Mouse (Mus musculus) splenic B cell, adult 2 months (primary cell): ENCODE results near the gene Smyd3.

Source experiments
- DNase-seq: peaks from one replicate; pipeline ENCODE4 v3.0.0-alpha.2; 2011; ENCODE audit warnings: low read depth, low spot score
- H3K27me3 ChIP-seq: 2 replicates; pipeline ENCODE4 v1.6.1; 2012; ENCODE audit warnings: mild to moderate bottlenecking, low read length, moderate library complexity, mixed read lengths; ENCODE audit not compliant: control insufficient read depth, poor library complexity, insufficient read depth, severe bottlenecking
- H3K36me3 ChIP-seq: 2 replicates; pipeline ENCODE4 v1.6.1; 2012; ENCODE audit warnings: mild to moderate bottlenecking, low read length, moderate library complexity, mixed read lengths; ENCODE audit not compliant: control insufficient read depth, poor library complexity, insufficient read depth, severe bottlenecking

Smyd3 gene

GRCm38 (mm10) chr1:179286748-179287147 lies 231.1 kb downstream of the Smyd3 start:
- DNase-seq = no peak
- Histone ChIP-seq H3K27me3 (no peaks in the 10 kb centered on the region), H3K36me3 (no peaks in the 10 kb centered on the region)

DNA sequence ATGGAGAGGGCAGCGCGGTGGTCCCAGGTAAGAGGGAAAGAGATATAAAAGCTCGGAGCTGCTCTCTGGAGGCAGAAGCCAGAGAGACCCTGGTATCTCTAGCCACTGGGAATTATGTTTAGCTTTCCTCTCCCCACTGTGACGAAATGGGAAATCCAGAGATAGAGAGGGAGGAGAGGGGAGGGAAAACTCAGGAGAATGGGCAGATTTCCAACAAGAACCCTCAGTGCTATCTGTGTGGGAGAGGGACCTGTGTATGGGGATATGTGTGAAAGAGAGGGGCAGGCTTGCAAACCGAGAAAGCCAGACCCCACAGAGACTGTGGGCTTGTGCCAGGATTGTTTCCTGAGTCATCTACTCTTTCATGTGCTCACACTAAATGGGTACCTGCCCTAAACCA lies 235.0 kb downstream of the Smyd3 start:
- no peaks in the 10 kb centered on the region for H3K27me3 ChIP-seq
- no peaks in the 10 kb centered on the region for H3K36me3 ChIP-seq
- DNase-seq = no peak

DNA sequence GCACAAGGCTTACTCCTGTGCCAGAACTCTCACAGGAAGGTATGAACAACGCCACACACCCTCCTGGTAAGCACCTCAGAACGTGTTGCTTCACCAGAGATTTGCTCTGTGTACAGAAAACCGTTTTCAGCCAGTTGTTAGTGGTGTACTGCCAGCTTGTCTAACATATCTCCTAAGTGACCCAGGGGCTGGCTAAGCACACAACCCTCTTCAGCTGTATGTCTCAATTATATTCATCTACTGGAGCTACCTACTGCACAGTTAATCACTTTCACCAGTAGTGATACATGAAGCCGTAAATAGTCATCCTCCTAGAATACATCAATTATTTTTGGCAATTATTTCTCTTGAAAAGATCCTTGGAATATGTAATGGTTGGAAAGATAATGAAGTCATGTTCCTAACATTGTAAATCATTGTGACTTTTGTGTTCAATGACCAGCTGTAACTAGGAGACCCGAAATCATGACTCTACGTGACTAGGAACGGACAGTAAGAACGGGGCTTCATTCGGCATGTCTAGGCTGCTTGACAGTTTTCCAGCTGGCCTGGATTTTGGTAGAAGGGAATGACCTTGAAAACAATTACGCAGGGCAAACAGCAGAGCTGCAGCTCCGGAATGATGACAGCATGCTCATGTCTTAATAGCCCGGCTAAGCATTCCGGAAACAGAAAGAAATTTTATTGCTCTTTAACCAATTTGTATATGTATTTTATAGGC lies 236.3 kb downstream of the Smyd3 start:
- no peak for DNase-seq
- no peaks in the 10 kb centered on the region for H3K27me3 ChIP-seq
- no peaks in the 10 kb centered on the region for H3K36me3 ChIP-seq

DNA sequence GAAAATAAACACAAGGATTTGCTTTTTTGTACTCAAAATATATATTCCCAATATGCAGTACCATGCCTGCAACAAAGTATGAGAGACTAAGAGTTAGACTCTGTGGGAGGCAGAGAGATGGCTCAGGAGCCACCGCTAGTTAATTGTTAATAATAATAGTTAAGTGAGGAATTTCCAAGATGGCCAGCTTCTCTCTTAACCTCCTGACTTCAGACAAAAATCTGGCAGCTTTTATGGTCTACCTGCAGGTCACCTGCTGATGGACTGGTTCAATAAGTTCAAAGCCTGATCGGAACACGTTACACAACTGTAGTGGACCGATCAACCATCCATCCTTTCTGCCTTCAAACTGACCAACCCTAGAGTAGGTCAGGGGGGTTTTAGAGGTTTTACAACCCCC lies 238.7 kb downstream of the Smyd3 start:
- no peaks in the 10 kb centered on the region for H3K27me3 ChIP-seq
- no peaks in the 10 kb centered on the region for H3K36me3 ChIP-seq
- no peak for DNase-seq

DNA sequence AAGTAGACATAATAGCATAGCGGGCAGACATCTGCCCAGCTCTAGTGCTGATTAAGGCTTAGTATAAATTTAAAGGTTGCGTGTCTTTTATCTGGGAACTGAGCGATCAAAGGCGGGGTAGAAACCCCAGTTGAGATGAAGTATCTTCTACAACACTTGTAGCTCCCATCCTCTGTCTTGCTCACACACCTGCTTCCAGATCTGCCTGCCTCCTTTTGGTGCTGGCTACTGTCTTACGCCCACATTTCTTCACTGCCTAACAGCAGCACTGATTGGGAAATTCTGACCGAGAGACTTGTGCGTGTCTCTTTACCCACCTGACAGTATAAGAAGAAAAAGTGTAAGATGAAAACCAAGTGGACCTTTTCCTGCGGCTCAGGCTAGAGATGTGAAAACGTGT lies 240.5 kb downstream of the Smyd3 start:
- Histone ChIP-seq H3K27me3 (no peaks in the 10 kb centered on the region), H3K36me3 (no peaks in the 10 kb centered on the region)
- no peak for DNase-seq

- DNase-seq = no peak
- no peaks in the 10 kb centered on the region for H3K27me3 ChIP-seq
- H3K36me3 ChIP-seq = no peaks in the 10 kb centered on the region
These were observed 241.0 kb downstream of the Smyd3 start for GRCm38 (mm10) chr1:179276866-179277265.

DNA sequence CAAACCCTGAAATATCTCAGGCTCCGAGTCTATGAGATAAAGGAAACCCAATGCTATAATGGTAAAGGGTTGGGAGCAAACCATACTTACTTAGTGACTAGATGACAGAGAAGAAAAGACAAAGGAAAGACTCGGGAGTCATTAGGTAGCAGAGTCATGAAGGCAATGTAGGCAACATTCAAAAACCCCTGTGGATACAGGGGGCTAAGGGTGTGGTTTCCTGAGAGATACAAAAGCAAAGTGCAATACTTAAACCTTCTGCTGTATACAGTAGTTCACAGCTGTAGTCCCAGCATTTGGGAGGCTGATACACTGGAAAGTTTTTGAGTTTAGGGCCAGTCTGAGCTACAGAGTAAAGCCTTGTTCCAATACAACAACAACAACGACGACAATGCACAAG lies 244.9 kb downstream of the Smyd3 start:
- Histone ChIP-seq H3K36me3 (no peaks in the 10 kb centered on the region), H3K27me3 (no peaks in the 10 kb centered on the region)
- no peak for DNase-seq

- DNase-seq = no peak
- H3K27me3 ChIP-seq = no peaks in the 10 kb centered on the region
These were observed 245.5 kb downstream of the Smyd3 start for GRCm38 (mm10) chr1:179272351-179272750.

DNA sequence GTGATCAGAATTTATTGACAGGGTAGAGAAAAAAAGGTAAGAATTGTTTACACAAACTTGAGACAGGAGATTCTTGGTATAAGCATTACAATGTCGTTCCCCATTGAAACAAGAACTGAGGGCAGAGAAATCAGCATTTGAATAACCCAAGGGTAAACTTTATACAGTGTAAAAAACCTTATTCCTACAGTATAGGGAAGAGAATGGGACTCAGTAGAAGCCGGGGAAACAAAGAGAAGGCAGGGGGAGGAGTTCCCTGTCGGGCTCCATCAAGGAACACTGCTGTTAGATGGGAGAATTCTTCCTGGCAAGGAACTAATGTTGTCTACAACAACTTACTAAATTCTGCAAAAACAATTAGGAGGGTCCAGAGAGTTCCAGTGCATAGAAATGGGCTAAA lies 250.9 kb downstream of the Smyd3 start:
- DNase-seq = no peak
- Histone ChIP-seq H3K36me3 (no peaks in the 10 kb centered on the region), H3K27me3 (no peaks in the 10 kb centered on the region)

More at GRCm38 (mm10) chr1:179272351-179272750, 245.5 kb downstream of the Smyd3 start:
- no peaks in the 10 kb centered on the region for H3K36me3 ChIP-seq

DNA sequence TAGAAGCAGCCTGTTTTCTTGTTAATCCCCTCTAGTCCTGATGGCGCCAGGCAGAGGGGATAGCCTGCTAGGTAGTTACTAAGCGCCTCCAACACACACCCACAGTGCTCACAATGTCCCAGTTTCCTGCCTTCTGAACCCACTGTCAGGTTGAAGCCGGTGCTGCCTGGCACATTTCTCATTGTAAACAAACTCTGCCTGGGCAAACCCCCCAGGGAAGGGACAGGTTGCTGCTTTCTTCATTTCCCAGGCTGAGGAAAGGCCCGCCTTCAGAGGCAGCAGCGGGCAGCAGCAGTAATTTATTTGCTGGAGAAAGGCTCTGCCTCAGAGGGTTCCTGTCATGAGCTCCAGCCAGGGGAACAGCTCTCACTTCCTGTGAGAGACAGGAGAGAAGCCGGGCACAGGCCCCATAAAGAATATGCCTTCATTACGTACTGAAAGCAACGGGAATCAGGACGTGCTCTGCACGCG lies 256.3 kb downstream of the Smyd3 start:
- H3K36me3 ChIP-seq = no peaks in the 10 kb centered on the region
- no peak for DNase-seq
- H3K27me3 ChIP-seq = no peaks in the 10 kb centered on the region

DNA sequence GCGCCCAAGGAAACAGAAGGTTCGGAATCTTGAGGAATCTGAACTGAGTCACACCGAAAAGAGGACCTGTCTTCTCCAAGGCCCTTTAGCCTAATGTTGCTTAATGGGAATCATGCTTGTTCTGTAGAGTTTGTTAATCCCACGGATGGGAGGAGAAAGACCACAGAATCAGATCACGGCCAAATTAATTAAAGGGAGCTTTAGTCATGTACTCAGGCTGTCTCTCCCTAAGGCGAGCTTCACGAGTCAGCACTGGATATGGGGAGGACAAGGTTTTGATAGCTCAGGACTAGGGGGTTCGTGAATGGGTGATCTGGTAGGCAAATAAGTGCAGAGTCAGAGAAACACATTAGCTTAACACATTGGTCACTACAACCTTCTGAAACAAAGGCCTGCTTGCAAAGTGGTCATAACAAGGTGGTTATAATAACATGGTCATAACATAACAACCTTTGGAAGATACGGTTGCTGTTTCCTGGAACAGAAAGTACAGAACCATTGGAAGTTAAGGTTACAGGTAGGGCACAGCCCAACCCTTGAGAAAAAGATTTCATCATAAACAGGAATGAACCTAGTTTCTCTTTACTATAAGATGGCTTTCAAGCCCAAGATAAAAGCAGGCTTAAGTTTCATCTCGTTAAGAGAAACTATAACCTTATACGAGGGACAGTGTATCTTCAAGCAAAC lies 261.9 kb downstream of the Smyd3 start:
- Histone ChIP-seq H3K36me3 (no peaks in the 10 kb centered on the region), H3K27me3 (no peaks in the 10 kb centered on the region)
- no peak for DNase-seq

- H3K27me3 ChIP-seq = no peaks in the 10 kb centered on the region
- H3K36me3 ChIP-seq = no peaks in the 10 kb centered on the region
- no peak for DNase-seq
These were observed 263.3 kb downstream of the Smyd3 start for GRCm38 (mm10) chr1:179254531-179254930.

- no peak for DNase-seq
- Histone ChIP-seq H3K27me3 (no peaks in the 10 kb centered on the region), H3K36me3 (no peaks in the 10 kb centered on the region)
These were observed 265.2 kb downstream of the Smyd3 start for GRCm38 (mm10) chr1:179252611-179253010.

GRCm38 (mm10) chr1:179250388-179250787 lies 267.5 kb downstream of the Smyd3 start:
- no peaks in the 10 kb centered on the region for H3K36me3 ChIP-seq
- H3K27me3 ChIP-seq = no peaks in the 10 kb centered on the region
- DNase-seq = no peak

DNA sequence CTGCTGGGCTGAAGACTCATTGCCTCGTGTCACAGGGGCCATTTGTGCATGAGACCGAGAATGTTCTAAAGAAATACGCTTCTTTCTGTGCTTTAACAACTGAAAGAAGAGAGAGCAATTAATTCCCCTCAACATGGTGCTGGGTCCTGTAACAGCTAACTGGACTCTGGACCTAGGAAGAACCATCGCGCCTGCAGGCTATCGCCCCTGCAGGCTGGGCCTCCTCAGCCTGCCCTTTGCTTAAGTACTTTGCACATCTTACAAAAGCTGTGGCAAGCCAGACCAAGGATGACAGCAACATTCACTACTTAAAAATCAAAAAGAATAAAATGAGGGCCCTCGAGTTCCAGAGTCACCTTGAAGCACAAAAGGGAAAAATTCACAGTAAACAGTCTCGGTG lies 274.3 kb downstream of the Smyd3 start:
- no peaks in the 10 kb centered on the region for H3K36me3 ChIP-seq
- no peaks in the 10 kb centered on the region for H3K27me3 ChIP-seq
- no peak for DNase-seq
